Mouse (Mus musculus): ENCODE data around the gene Dupd1. TPM values are rescaled to one million over a fixed set of nuclear protein-coding genes. Genes with fewer than 3 reads are reported as not detected.

Dupd1 gene
- total RNA-seq, 2 experiments from 2014 or later, result not detected

Other genes starting within 250 kb of the Dupd1 start
- gene Kat6b, start 233.1 kb downstream of the Dupd1 start, total RNA-seq (2015; ENCODE audit: low replicate concordance), result 6.8 and 8.0 TPM in 2 replicates
- gene Kat6b, start 233.1 kb downstream of the Dupd1 start, total RNA-seq (2017; ENCODE audit: low replicate concordance), result 6.8 and 9.4 TPM in 2 replicates
- gene Samd8, start 36.0 kb upstream of the Dupd1 start, total RNA-seq (2015; ENCODE audit: low replicate concordance), result 2.5 and 2.9 TPM in 2 replicates
- gene Samd8, start 36.0 kb upstream of the Dupd1 start, total RNA-seq (2017; ENCODE audit: low replicate concordance), result 2.1 and 10.8 TPM in 2 replicates
- not detected in 2 replicates for gene Dusp13, start 36.6 kb upstream of the Dupd1 start, total RNA-seq (2015; ENCODE audit: low replicate concordance)
- not detected in 2 replicates for gene Dusp13, start 36.6 kb upstream of the Dupd1 start, total RNA-seq (2017; ENCODE audit: low replicate concordance)
- 122 and 138 TPM in 2 replicates for gene Vdac2, start 110.7 kb upstream of the Dupd1 start, total RNA-seq (2015; ENCODE audit: low replicate concordance)
- gene Vdac2, start 110.7 kb upstream of the Dupd1 start, total RNA-seq (2017; ENCODE audit: low replicate concordance), result 83.9 and 105 TPM in 2 replicates
- gene Comtd1, start 134.4 kb upstream of the Dupd1 start, total RNA-seq (2015; ENCODE audit: low replicate concordance), result 1.4 and 10.9 TPM in 2 replicates
- 10.0 and 12.7 TPM in 2 replicates for gene Comtd1, start 134.4 kb upstream of the Dupd1 start, total RNA-seq (2017; ENCODE audit: low replicate concordance)

All from erythroid progenitor cell, adult 5-6 weeks (primary cell).